Mouse (Mus musculus) urinary bladder, postnatal 14 days (tissue): ENCODE measurements around the gene Arid3a.
A peak's percentile ranks its signal among the peaks of the same experiment; 100 is the strongest.

Experiments used
- DNase-seq: peaks from one replicate; pipeline ENCODE4 v3.0.0; 2021; ENCODE audit warnings: low spot score

Arid3a gene

GRCm38 (mm10) chr10:79908167-79909091 is 18.4 kb upstream of the Arid3a start, which contains the start of gene Med16:
Gene Med16, minus strand, starts transcription at chr10:79908923.
- peak; percentile 97 for DNase-seq

GRCm38 (mm10) chr10:79909092-79909922 is 17.5 kb upstream of the Arid3a start:
- no peak for DNase-seq

DNA sequence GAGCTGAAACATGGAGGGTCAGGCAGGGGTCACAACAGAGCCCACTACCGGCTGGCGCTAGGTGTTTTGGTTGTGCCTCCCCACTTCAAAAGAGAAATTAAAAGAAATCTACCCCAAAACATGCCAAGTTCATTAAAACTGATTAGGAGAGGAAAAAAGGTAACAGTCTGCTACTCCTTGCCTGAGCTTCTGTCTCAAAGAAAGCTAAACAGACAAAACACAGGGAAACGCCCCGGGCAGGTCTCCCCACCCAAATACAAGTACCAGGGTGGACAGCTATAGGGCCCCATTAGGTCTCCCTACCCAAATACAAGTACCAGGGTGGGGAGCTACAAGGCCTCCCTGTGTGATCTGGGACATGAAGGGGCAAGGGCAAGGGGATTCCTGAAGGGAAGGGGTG is 16.3 kb upstream of the Arid3a start, which contains the start of gene Gm26602:
Gene Gm26602, plus strand, starts transcription at position 301 of the 400 bp plus-strand sequence.
- DNase-seq = no peak

GRCm38 (mm10) chr10:79912412-79912811 is 14.4 kb upstream of the Arid3a start:
- DNase-seq = no peak

DNA sequence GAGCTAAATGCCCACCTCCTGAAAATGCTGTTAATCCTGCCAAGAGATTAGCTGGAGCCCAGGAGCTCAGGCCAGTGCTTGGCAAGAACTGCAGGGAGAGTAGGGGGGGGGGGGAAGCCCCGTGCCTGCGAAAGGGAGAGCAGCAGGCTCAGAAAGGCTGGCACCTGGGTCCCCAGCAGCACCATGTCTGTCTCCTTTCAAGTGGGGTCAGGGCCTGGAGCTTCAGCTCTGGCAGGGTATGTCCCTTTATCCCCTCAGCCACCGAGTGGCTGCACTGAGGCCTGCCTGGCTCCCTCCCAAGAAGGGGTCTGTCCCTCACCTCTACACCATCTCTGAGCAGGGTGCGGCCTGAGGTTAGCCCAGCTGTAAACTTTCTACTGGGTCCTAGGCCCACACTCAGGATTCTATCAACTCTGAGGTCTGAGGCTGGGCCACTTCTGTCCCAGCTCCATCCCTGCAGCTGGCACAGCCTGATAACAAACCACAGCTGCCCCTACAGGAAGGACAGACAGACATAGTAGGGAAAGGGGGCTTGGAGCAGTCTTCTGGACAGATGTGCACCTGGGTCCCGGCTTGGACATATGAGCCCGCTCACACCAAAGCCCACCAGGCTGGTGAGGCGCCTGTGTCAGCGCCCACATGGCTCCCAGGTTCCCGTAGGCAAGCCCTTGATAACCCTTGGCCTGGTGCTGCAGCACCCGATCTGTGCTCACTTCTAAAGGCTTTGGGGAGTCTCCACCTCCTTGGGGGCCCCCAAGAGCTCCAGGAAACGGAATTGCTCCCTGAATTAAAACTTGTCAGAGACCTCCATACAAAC is 12.5 kb upstream of the Arid3a start:
- no peak for DNase-seq

DNA sequence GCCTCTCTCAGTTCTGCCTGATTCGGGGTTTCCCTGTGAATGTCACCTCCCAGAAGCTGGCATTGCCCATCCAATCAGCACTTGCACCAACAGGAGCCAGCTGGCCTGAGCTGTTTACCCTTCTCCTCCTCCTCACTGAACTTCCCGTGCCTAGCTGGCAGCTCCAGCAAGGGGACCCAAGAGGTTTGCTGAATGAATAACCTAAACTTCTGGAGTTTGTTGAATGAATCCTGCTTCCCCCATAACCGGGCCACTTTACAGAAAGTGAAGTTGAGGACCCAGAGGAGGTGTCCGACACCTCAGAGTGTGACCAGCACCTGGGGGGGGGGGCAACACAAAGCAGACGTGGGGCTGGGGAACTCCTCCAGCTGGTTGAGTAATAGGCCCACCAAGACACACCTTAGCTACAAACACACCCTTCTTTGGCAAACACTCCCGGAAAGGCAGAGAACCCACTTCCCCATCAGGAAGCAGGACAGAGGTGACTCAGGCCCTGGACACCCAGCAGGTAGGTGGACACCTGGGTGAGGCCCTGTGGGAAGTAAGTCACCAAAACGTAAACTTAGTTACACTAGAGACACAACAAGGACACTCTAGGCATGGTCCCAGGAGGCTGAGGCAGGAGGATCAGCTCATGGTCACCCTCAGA is 11.8 kb upstream of the Arid3a start:
- DNase-seq = peak; percentile 53

GRCm38 (mm10) chr10:79916081-79916480 is 10.8 kb upstream of the Arid3a start:
- DNase-seq = no peak

- peak; percentile 91 for DNase-seq
Measured at GRCm38 (mm10) chr10:79916808-79917531, 9.9 kb upstream of the Arid3a start, which contains the start of gene Kiss1r. Gene Kiss1r, plus strand, starts transcription at chr10:79916971.

DNA sequence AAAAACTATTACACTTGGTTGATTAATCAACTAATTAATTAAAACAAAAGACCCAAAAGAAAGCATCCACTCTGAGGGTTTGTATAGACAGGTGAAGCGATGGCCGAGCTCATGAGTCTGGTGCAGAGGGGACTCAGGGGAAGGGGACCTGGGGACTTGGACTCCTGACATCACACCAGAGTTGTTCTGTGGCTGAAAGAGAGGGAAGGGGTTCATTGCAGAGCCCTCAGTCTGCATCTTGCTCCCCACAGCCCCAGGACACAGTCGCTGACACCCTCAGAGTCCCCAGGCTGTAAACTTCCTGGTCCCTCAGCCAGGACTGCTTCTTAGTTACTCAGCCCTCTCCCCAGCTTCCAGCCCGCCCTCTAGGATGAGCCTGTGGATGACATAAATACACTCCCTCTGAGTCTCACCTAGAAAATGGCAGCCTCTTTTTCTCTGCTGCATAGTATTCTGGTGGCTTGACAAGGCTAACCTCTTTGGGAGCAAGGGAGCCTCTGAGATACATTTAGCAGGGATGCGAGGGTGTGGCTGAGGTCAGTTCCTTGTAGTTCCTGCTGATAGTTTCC is 9.2 kb upstream of the Arid3a start:
- DNase-seq = no peak

- DNase-seq = no peak
Measured at GRCm38 (mm10) chr10:79918231-79919078, 8.4 kb upstream of the Arid3a start.

GRCm38 (mm10) chr10:79919251-79919849 is 7.5 kb upstream of the Arid3a start:
- peak; percentile 46 for DNase-seq

GRCm38 (mm10) chr10:79920056-79920890 is 6.6 kb upstream of the Arid3a start:
- DNase-seq = no peak

GRCm38 (mm10) chr10:79920958-79921535 is 5.8 kb upstream of the Arid3a start, which contains the start of gene R3hdm4:
Gene R3hdm4, minus strand, starts transcription at chr10:79921208.
- DNase-seq = no peak

GRCm38 (mm10) chr10:79921572-79921971 is 5.3 kb upstream of the Arid3a start:
- DNase-seq = no peak

- peak; percentile 92 for DNase-seq
Measured at GRCm38 (mm10) chr10:79924998-79925784, 1.7 kb upstream of the Arid3a start.

DNA sequence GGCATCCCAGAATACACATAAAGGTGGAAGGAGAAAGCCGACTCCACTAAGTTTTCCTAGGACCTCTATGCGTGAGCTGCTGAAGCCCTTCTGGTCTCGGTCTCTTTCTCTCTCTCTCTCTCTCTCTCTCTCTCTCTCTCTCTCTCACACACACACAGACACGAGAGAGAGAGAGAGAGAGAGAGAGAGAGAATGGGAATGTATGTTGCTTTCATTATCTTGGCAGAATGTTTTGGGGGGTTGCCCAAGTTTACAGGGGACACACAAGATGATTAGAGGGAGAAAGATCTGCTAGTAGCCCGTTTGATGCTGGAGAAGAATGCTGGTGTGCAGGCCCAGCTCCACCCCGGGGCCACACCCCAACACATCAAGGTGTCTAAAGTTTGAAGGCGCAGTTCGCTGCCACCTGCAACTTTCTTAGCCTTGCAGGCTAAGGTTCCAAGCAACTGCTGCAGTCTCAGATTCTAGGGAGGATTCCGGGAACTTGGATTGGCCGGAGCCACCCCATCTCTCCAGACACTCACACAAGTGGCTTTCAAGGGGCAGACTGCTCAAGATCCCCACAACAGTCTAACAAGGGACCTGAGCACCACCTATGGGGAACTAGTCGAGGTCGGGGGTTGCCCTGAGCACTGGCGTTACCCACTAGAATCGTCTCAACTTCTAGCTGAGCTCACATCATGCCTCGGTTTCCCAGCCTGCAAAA is 905 bp upstream of the Arid3a start:
- DNase-seq = no peak
